Mouse (Mus musculus) ES-E14 (cell line): ENCODE measurements at regions not wholly inside any gene's neighbourhood (a gene's known extent, or its start where the extent isn't known, plus 50 kb on each side); places are given as distances from the start of the nearest gene placed in this dataset.

Source experiments
- CHD2 ChIP-seq: IDR thresholded peaks from 2 replicates; pipeline ENCODE4 v1.6.1; 2014; ENCODE audit warnings: mild to moderate bottlenecking, low read depth, low read length, inconsistent platforms
- ZC3H11A ChIP-seq: IDR thresholded peaks from 2 replicates; pipeline ENCODE4 v1.6.1; 2012; ENCODE audit warnings: low read depth, mild to moderate bottlenecking, inconsistent platforms, low read length, borderline replicate concordance

DNA sequence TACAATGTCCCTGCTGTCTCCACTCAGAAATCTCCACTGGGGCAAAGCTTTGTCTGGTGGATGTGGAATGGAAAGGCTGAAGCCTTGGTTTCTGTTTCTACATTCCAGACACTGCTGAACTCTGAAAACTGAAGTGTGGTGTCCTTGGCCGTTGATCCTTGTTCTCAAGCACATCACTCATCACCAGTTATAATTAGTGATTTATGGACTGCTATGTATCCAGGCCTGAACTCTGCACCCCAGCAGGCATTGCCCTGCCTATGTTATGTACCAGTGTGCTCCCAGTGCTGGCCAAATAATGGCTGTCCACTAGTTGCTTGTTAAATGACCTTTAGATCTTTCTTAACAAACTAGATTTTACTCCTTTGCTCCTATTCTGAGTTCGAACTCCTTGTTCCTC is 75.6 kb upstream of the Ntf3 start:
- no peak for TF ChIP-seq ZC3H11A
- no peak for TF ChIP-seq CHD2
